Mouse (Mus musculus) hindbrain, postnatal 0 days (tissue): Measurements from ENCODE around the gene Glrx. TPM values are rescaled to one million over a fixed set of nuclear protein-coding genes. Genes with fewer than 3 reads are reported as not detected.

ENCODE experiments used
- ATAC-seq: fragments of 200-750 bp; cut with Nextera tagmentation; 2 replicates; pipeline ENCODE4 v1.8.0; 2017; ENCODE audit warnings: mild to moderate bottlenecking, moderate TSS enrichment, moderate library complexity
- DNase-seq: peaks from one replicate; pipeline ENCODE4 v3.0.0-alpha.2; 2015; ENCODE audit warnings: low spot score
- H3K27ac ChIP-seq: fragments of 300-500 bp; sonication (generic); 2 replicates; pipeline ENCODE4 v1.5.1; 2014; ENCODE audit warnings: mild to moderate bottlenecking
- H3K27me3 ChIP-seq: fragments of 300-500 bp; sonication (generic); 2 replicates; pipeline ENCODE4 v1.6.1; 2014; ENCODE audit warnings: low read length, mixed read lengths; ENCODE audit not compliant: insufficient read depth
- H3K36me3 ChIP-seq: fragments of 300-500 bp; sonication (generic); 2 replicates; pipeline ENCODE4 v1.6.1; 2014; ENCODE audit warnings: low read length, mixed read lengths; ENCODE audit not compliant: insufficient read depth
- H3K4me1 ChIP-seq: fragments of 300-500 bp; sonication (generic); 2 replicates; pipeline ENCODE4 v1.6.1; 2014; ENCODE audit warnings: antibody characterized with exemption, low read length, mixed read lengths; ENCODE audit not compliant: insufficient read depth
- H3K4me2 ChIP-seq: fragments of 300-500 bp; sonication (generic); 2 replicates; pipeline ENCODE4 v1.6.1; 2014; ENCODE audit warnings: low read depth, mild to moderate bottlenecking, low read length, moderate library complexity, mixed read lengths
- H3K4me3 ChIP-seq: fragments of 300-500 bp; sonication (generic); 2 replicates; pipeline ENCODE4 v1.5.1; 2014; ENCODE audit warnings: low read length
- H3K9ac ChIP-seq: fragments of 300-500 bp; sonication (generic); replicated peaks from 2 replicates; pipeline ENCODE4 v1.6.1; 2014; ENCODE audit warnings: mild to moderate bottlenecking, low read length, moderate library complexity, mixed read lengths
- H3K9me3 ChIP-seq: fragments of 300-500 bp; sonication (generic); 2 replicates; pipeline ENCODE4 v1.6.1; 2016; ENCODE audit warnings: low read length, mixed read lengths
- CTCF ChIP-seq: IDR thresholded peaks from 2 replicates; pipeline ENCODE4 v1.5.1; 2016; ENCODE audit warnings: antibody characterized with exemption, control low read depth, low read depth
- WGBS: fragments of 180-500 bp; shearing (Covaris S2); extraction: QIAGEN DNeasy Blood & Tissue Kit; methylation state at CpG from one replicate; pipeline ENCODE4 v1.1.7; 2014; 5-methylcytosine and 5-hydroxymethylcytosine counted together
- polyA plus RNA-seq: library from polyadenylated mRNA; unstranded; fragments of >200 nt; fragmentation: Nextera tagmentation; extraction: Ambion mirVana; gene quantifications from 2 replicates; pipeline ENCODE4 v1.2.1, GENCODE M21; 2015
- total RNA-seq: library from RNA; depleted of rRNA; stranded (reverse); fragments of >200 nt; gene quantifications from 2 replicates; pipeline ENCODE4 v1.2.3, GENCODE M21; 2014

Glrx gene
- total and polyA plus RNA-seq, 2 experiments from 2014 or later, result 69.6 to 103 TPM

DNA sequence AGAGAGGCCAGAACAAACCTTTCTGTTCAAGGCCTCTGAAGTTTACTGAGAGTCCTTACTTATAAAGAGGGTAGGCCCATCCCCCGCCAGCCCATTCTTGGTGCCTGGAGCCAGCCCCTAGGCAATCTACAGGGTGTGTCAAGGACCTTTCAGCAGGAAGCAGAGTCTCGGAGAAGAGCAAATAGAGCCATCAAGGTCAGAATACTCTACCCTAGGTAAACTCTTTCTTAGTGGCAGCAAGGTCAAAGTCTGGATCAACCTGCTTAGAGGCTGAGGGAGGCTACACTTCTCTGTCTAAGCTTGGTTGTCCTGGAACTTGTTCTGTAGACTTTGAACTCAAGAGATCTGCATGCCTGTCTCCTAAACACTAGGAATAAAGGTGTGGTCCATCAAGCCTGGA lies 4.2 kb upstream of the Glrx start:
- 79% methylated on average over 2 of the region's 2 CpGs for WGBS
- ATAC-seq, result no peak

DNA sequence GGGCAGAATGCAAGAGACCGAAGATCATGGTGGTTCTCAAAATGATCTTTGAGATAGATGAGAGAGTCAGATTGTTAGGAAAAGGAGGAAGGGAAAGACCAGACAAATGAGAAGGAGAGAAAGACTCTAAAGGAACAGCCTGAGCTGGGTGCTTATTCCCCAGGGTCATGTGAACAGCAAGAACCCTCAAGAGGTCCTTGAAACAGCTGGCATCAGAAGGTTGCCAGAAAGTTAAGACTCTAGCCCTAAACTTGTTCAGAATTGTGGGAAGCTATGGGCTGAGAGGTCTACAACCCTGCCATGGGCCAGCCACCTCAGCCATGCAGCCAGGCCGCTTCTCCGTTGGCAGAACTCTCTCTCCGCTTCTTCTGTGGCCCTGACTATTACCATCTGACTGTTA lies 1.2 kb upstream of the Glrx start:
- Histone ChIP-seq H3K4me2 (no peak overlapping the region), H3K27ac (no peak overlapping the region), H3K9ac (no peak overlapping the region), H3K27me3 (no peaks in the 10 kb centered on the region), H3K4me1 (peaks cover 30% of the 10 kb centered on the region), H3K9me3 (no peaks in the 10 kb centered on the region), H3K36me3 (no peaks in the 10 kb centered on the region), H3K4me3 (no peak overlapping the region)
- no peak for ATAC-seq
- no peak for TF ChIP-seq CTCF
- WGBS, result 97% methylated on average over 4 of the region's 4 CpGs
- no peak for DNase-seq

More for the DNA sequence above, 4.2 kb upstream of the Glrx start:
- Histone ChIP-seq H3K4me3 (no peak overlapping the region), H3K9me3 (no peaks in the 10 kb centered on the region), H3K4me2 (no peak overlapping the region), H3K4me1 (peaks cover 5% of the 10 kb centered on the region; the same call in 1 of the 2 replicates), H3K27me3 (no peaks in the 10 kb centered on the region), H3K9ac (no peak overlapping the region), H3K27ac (no peak overlapping the region), H3K36me3 (no peaks in the 10 kb centered on the region)
- TF ChIP-seq CTCF, result no peak
- no peak for DNase-seq

DNA sequence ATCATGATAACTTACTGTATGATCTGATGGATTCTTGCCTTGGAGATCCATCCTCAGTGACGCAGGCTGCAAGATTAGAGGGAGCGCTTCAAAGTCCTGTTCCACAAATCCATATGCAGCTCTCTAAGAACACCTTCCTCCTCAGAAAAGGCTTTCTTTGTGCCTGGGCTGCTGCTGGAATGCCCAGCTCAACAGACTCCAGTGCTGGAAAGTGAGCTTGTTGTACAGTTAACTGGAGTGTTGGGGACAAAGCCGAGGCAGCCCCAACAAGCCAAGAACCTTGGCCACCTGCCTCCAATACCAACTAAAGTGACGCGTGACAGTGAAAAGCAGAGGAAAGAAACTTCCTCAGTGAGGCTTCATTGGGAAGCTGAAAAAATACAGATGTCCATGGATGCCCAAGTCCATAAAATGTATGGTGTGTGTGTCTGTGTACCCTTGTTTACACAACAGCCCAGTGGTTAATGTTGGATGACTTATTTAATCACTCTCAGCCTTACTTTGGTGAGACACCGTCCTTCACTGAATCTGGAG lies 1.2 kb downstream of the Glrx start:
- no peak for TF ChIP-seq CTCF
- peaks cover 31% of the 10 kb centered on the region for H3K4me1 ChIP-seq
- H3K9ac ChIP-seq, result peak overlapping the region; percentile 55
- H3K27ac ChIP-seq, result peak overlapping the region; percentile 87
- ATAC-seq (no peak; the same call in 1 of the 2 replicates), DNase-seq (peak; percentile 52)
- WGBS, result 22% methylated on average over 6 of the region's 6 CpGs
- H3K4me2 ChIP-seq, result peak overlapping the region; percentile 80
- no peaks in the 10 kb centered on the region for H3K27me3 ChIP-seq
- no peaks in the 10 kb centered on the region for H3K36me3 ChIP-seq
- no peaks in the 10 kb centered on the region for H3K9me3 ChIP-seq
- H3K4me3 ChIP-seq, result peak overlapping the region; percentile 63

DNA sequence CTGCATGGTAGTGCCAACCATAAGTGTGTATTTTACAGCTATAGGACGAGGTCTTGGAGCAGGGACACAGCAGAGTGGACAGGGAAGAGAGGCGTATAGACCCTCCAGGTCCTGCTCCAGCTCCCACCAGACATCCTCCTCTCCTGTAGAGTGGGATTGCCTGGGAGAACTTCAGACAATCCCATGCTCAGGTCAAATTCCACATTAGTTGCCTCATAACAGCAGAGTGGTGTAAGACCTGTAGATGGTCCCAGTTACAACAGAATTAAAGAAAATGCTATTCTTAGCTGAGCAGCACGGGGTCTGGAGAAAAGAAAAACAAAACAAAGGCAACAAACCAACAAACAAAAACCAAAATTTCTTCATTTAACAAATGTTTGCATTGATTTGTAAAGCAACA lies 2.3 kb downstream of the Glrx start:
- Histone ChIP-seq H3K9me3 (no peaks in the 10 kb centered on the region), H3K4me3 (peak overlapping the region; percentile 63), H3K36me3 (no peaks in the 10 kb centered on the region), H3K27me3 (no peaks in the 10 kb centered on the region), H3K4me2 (peak overlapping the region; percentile 80), H3K27ac (no peak overlapping the region), H3K4me1 (peaks cover 31% of the 10 kb centered on the region), H3K9ac (peak overlapping the region; percentile 55; the same call in 1 of the 2 replicates)
- 73% methylated on average over 3 of the region's 3 CpGs for WGBS
- no peak for DNase-seq
- ATAC-seq, result no peak
- no peak for TF ChIP-seq CTCF

DNA sequence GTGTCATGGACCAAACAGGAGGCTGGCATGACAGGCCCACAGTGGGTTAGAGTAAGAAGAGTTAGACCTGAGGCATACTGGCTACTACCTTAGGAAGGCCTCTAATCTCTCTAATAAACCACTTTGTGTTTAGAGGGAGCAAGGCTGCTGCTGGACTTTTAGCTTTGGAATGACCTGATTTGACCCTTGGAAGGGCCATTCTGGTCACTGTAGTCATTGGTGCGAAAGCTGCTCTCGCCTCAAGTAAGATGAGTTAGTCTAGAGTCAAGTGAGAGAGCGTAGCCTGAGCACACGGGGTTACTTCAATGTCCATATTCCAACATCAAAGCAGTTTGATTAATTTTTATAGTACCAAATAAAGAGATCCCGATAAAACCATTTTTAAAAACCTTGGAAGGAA lies 3.7 kb downstream of the Glrx start:
- 93% methylated on average over 5 of the region's 5 CpGs for WGBS

DNA sequence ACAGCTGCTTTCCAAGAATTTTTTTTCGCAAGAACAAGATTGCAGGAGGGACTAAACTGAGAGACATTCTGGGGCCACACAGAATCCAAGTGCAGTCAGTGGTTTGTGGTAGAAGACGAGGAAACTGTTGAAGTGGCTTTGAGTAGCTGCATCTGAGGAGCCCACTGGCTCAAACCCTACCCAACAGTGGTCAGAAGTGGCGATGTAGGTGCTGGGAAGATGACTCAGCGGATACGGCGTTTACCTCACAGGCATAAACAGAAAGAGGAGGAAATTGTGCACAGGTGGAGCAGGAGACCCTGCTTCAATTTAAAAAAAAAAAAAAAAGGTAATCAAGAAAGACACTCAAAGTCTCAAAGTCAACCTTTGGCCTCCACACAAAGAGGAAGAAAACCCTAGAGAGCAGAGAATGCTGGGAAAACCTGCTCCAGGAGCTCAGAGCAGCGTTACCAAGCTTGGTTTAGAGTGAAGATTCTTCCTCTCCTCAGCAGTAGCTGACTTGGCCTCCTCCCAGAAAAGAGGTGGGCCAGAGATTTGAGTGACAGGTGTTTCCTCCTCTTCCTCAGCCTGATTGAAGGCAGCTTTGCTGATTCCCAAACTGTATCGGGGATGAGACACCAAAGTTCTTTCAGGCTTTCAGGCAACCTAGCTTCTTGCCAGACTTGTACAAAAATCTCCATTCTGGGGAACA lies 4.5 kb downstream of the Glrx start:
- ATAC-seq (no peak), DNase-seq (no peak)
- peaks cover 29% of the 10 kb centered on the region for H3K4me1 ChIP-seq
- H3K4me3 ChIP-seq, result no peak overlapping the region
- H3K4me2 ChIP-seq, result no peak overlapping the region
- no peaks in the 10 kb centered on the region for H3K9me3 ChIP-seq
- H3K9ac ChIP-seq, result no peak overlapping the region
- 84% methylated on average over 8 of the region's 8 CpGs for WGBS
- no peak for TF ChIP-seq CTCF
- H3K27me3 ChIP-seq, result no peaks in the 10 kb centered on the region
- H3K36me3 ChIP-seq, result peaks cover 5% of the 10 kb centered on the region; the same call in 1 of the 2 replicates
- H3K27ac ChIP-seq, result no peak overlapping the region

More for the DNA sequence above, 3.7 kb downstream of the Glrx start:
- H3K4me1 ChIP-seq, result peaks cover 31% of the 10 kb centered on the region
- H3K36me3 ChIP-seq, result peaks cover 4% of the 10 kb centered on the region; the same call in 1 of the 2 replicates
- no peak overlapping the region for H3K9ac ChIP-seq
- no peak overlapping the region for H3K4me2 ChIP-seq
- H3K4me3 ChIP-seq, result no peak overlapping the region
- TF ChIP-seq CTCF, result no peak
- DNase-seq, result no peak
- H3K9me3 ChIP-seq, result no peaks in the 10 kb centered on the region
- no peaks in the 10 kb centered on the region for H3K27me3 ChIP-seq
- no peak overlapping the region for H3K27ac ChIP-seq
- ATAC-seq, result no peak
